Mouse (Mus musculus) neural tube, postnatal 0 days (tissue): Measurements from ENCODE around the gene Cox7a2l. TPM values are rescaled to one million over a fixed set of nuclear protein-coding genes. Genes with fewer than 3 reads are reported as not detected.

Experiments used
- polyA plus RNA-seq: library from polyadenylated mRNA; unstranded; fragments of >200 nt; fragmentation: Nextera tagmentation; extraction: Ambion mirVana; gene quantifications from 2 replicates; pipeline ENCODE4 v1.2.1, GENCODE M21; 2015

Gene Cox7a2l
- 242 and 254 TPM in 2 replicates for polyA plus RNA-seq

GRCm38 (mm10) chr17:83517280-83518015 lies at the start of gene Cox7a2l:
TSS of gene Cox7a2l (minus strand) at chr17:83517330.

Other genes starting within 250 kb of the Cox7a2l start
- gene Eml4, start 166.4 kb downstream of the Cox7a2l start, polyA plus RNA-seq, result 18.8 and 20.6 TPM in 2 replicates
- gene Kcng3, start 114.6 kb upstream of the Cox7a2l start, polyA plus RNA-seq, result 0.06 and 0.08 TPM in 2 replicates
- gene Mta3, start 188.8 kb upstream of the Cox7a2l start, polyA plus RNA-seq, result 34.2 and 38.8 TPM in 2 replicates